Mouse (Mus musculus) embryonic fibroblast, embryonic 13.5 days (primary cell): Measurements from ENCODE around the gene Fam229b.

ENCODE experiments used
- CTCF ChIP-seq: IDR thresholded peaks from 2 replicates; pipeline ENCODE4 v1.5.1; 2011; ENCODE audit warnings: mild to moderate bottlenecking, control low read depth, low read length, moderate library complexity, borderline replicate concordance; ENCODE audit not compliant: insufficient read depth
- POLR2A ChIP-seq: IDR thresholded peaks from 2 replicates; pipeline ENCODE4 v1.6.1; 2011; ENCODE audit warnings: low read depth, mild to moderate bottlenecking, control low read depth, low read length, moderate library complexity

DNA sequence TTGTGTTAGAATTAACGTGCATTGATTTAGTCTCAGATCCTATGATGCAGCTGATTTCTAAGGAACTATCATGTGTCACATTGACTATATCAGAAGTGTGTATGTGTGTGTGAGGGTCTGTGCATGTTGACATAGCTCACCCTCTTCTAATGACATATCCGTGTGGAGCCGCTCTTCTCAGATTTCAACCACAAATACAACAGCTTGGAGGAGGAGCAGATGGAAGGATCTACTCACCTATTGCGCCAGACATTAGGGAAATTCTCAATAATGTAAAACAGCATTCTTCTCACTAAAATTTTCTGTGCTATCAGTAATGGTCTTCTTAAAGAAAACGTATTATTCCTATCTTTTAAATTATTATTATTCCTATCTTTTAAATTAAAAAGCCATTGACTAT, 23.0 kb upstream of the Fam229b start:
- no peak for TF ChIP-seq CTCF
- no peak for TF ChIP-seq POLR2A
